Mouse (Mus musculus): ENCODE data around the gene Izumo1. TPM values are rescaled to one million over a fixed set of nuclear protein-coding genes. Genes with fewer than 3 reads are reported as not detected.
"Not testable (repeated sequence)": the region's sequence is repeated elsewhere in the genome, so short reads cannot be mapped to it uniquely, and the experiment has no call there.

The Izumo1 gene
- total RNA-seq, 2 experiments from 2014 or later, result 0.12 to 0.18 TPM

- intact Hi-C loops (cut with DNase I; ENCODE audit: low total_unique reads), result no loop called here
- peak; percentile 53 for DNase-seq
Observed at GRCm38 (mm10) chr7:45640191-45640957, 18.8 kb downstream of the Izumo1 start.

DNA sequence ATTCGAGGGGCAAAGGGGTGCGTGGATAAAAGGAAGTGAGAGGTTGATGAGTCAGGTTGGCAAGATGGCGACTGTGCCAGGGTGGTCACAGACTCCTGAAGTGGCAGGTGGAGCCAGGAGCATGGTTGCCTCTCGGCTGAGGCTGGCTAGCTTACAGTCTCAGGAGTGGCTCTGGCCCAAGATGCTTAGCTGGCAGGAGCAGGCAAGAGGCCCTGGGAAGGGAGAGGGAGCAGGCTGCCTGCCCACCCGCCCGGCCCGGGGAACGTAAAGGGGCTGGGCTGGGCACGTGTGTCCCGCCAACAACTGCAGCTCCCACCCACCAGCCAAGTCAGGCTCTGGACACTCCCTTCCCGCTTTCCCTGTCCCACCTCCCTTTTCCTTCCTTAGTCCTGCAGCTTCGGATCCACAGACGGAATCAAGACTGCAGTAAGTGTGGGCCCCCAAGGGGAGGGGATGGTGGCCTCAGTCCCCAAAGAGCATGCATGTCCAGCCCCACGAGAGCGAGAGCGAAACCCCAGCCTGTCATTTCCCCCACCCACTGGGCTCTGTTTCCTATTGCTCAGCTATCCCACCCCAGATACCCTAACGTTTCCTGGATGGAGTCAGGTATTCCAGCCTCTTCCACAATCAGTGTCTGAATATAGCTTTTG, 19.9 kb downstream of the Izumo1 start:
- intact Hi-C loops (cut with DNase I; ENCODE audit: low total_unique reads), result no loop called here
- DNase-seq, result peak; percentile 83

- intact Hi-C loops (cut with DNase I; ENCODE audit: low total_unique reads), result no loop called here
- peak; percentile 65 for DNase-seq
Observed at GRCm38 (mm10) chr7:45642083-45642482, 20.5 kb downstream of the Izumo1 start.

GRCm38 (mm10) chr7:45642503-45643255, 21.1 kb downstream of the Izumo1 start:
- DNase-seq, result no peak
- intact Hi-C loops (cut with DNase I; ENCODE audit: low total_unique reads), result no loop called here

- peak; percentile 99 for DNase-seq
- intact Hi-C loops (cut with DNase I; ENCODE audit: low total_unique reads), result no loop called here
Observed at GRCm38 (mm10) chr7:45643441-45644178, 22.0 kb downstream of the Izumo1 start.

GRCm38 (mm10) chr7:45644183-45644582, 22.6 kb downstream of the Izumo1 start:
- peak; percentile 57 for DNase-seq
- intact Hi-C loops (cut with DNase I; ENCODE audit: low total_unique reads), result no loop called here

DNA sequence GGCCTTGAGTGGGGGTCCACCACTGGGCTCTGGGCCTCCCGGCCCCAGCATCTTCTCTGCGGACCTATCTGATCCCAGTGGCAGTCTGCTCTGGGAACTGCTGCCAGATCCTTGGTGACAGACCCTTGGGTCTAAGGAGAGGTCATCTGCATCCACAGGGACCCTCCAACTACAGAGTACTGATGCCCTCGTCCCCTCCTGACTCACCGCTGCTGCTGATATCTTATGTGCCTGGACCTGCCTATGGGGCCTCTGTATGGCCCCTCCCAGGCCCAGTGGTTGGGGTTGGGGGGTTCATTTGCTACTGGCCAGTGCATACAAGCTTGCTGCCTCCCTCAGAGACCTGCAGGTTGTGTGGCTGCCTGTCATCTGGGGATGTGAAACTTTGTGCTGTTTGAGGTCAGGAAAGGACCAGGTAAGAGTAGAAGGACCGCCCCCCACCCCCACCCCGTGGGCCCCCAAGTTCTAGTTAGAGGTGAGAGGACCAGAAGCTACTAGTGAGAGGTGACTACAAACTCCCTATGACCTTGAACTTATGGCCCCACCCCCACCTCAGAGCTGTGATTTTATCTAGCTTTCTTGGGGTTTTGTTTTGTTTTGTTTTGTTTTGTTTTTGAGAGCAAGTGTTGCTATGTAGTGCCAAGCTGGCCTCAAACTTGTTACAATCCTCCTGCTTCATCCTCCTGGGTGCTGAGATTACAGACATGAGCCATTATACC, 23.4 kb downstream of the Izumo1 start:
- intact Hi-C loops (cut with DNase I; ENCODE audit: low total_unique reads), result no loop called here
- DNase-seq, result no peak

GRCm38 (mm10) chr7:45645591-45645971, 24.0 kb downstream of the Izumo1 start:
- intact Hi-C loops (cut with DNase I; ENCODE audit: low total_unique reads), result no loop called here
- DNase-seq, result no peak

GRCm38 (mm10) chr7:45646671-45647070, 25.1 kb downstream of the Izumo1 start:
- DNase-seq, result no peak
- intact Hi-C loops (cut with DNase I; ENCODE audit: low total_unique reads), result no loop called here

DNA sequence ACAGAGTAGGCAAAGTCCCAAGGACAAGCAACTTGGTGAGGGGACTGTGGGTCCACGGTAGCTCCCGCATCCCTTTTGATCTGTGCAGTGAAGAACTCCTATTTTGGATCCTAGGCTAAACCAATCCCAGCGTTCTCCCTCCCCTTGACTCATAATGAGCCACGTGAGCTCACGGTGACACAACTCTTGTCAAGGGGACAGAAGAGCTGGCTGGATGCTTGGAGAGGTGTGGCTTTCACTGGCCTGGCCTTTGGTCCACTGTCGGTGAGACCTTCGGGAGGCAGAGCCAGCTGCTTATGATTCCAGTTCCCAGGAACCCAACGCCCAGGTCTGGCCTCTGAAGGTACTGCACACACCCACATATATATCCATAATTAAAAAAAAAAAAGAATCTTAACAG, 27.7 kb downstream of the Izumo1 start:
- DNase-seq, result peak; percentile 67
- intact Hi-C loops (cut with DNase I; ENCODE audit: low total_unique reads), result no loop called here

DNA sequence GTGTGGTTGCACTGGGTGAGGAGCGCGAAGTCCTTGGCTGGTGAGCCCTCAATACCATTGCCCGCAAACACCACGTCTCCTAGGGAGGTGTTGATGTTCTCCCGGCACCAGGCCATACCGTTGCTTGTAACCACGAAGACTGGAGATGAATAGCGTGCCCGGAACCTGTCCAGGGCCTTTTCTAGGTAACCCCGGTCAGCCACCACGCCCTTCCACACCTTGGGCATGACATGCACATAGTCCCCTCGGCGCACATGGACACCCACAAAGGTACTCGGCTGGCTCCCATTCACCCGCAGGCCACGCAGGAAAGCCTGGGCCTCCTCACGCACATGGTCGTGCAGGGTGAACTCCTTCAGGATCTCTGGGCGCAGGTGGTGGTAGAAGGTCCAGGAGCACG, 28.9 kb downstream of the Izumo1 start:
- DNase-seq; intact Hi-C loops (cut with DNase I; ENCODE audit: low total_unique reads): not testable (repeated sequence)

GRCm38 (mm10) chr7:45654424-45655047, 32.9 kb downstream of the Izumo1 start:
- DNase-seq, result no peak
- intact Hi-C loops (cut with DNase I; ENCODE audit: low total_unique reads), result loop anchor here (5.0 kb wide), 1 partner anchor 38 kb away; the partner anchor contains the start of gene Sec1

DNA sequence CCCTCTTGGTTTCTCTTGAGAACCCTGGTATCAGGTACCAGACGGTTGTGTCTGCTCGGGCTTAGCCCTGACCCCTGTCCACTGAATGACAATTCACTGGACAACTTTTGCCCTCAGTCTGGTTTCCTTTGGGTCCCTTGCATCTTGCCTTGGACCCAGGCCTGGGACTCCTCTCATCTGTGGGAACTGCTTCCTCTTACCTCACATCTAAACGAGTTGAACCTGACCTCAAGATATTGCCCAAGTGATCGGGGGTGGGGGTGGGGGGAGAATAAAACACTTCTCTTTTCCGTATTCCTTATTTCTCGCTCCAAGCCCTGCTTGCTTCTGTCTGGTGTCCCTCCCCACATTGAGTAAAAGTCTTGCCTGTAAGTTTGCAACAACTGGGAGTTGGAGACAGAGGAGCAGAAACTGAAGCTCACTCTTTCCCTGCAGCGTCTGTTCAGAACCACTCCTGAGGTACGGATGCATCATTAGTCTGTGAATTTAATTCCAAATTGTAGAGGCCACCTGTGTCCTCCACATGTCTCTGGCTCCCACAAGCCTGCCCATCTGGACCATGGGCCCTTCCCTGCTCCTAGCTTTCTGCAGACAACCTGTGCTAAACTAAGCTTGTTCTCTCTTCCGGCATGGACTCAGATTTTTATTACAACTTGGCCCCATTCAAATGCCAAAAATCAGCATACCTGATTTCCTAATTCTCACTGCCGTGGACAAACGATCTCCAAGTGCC, 39.3 kb downstream of the Izumo1 start:
- intact Hi-C loops (cut with DNase I; ENCODE audit: low total_unique reads), result no loop called here
- DNase-seq, result no peak

DNA sequence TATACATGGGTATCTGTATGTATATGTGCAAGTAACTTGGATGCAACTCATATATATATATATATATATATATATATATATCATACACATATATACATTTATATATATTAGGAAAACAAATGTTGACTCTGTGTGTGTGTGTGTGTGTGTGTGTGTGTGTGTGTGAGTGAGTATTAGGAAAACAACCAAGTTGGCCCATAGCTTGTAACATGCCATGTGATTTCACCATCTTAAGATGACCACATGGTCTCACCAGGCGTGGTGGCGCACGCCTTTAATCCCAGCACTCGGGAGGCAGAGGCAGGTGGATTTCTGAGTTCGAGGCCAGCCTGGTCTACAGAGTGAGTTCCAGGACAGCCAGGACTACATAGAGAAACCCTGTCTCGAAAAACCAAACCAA, 40.1 kb downstream of the Izumo1 start:
- DNase-seq; intact Hi-C loops (cut with DNase I; ENCODE audit: low total_unique reads): not testable (repeated sequence)

- DNase-seq, result no peak
- intact Hi-C loops (cut with DNase I; ENCODE audit: low total_unique reads), result no loop called here
Observed at GRCm38 (mm10) chr7:45665303-45666138, 43.9 kb downstream of the Izumo1 start.

DNA sequence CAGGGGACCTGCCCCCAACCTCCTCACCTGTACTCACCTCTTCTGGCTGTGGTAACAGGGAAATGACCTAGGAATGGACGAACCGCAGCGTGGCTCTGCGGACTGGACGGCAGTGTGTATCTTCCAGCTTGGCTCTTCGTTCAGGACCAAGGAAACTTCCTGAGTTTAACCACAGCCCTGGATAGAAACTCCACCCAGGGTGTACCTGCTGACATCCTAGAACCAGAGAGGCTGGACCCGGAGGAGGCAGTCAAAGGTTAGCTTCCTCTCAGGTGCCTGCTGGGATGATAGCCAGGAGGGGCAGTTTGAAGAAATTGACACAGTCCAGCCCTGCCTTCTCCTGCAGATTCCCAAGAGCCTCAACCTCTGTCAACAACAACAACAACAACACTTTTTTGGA, 44.5 kb downstream of the Izumo1 start, which contains the start of gene Fut2:
Fut2 (minus strand) TSS at position 234 of the 400 bp plus-strand sequence.
- intact Hi-C loops (cut with DNase I; ENCODE audit: low total_unique reads), result no loop called here

DNA sequence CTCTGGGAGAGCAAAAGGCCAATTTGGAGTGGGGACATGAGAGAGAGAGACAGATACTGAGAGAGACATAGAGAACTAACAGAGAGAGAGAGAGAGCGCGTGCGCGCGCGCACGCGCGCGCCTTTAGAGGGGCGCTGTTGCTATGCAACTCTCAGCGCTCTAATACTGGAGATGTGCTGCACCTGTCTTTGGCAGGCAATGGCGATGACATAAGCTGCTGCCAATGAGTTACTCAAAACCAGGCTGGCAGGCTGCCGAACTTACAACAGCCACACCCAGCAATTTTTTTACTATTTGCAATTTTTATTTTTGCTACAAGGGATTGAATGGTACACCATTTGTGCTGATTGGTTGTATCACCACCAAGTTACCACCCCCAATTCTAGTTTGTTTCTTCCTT, 46.1 kb downstream of the Izumo1 start:
- peak; percentile 8 for DNase-seq
- intact Hi-C loops (cut with DNase I; ENCODE audit: low total_unique reads), result no loop called here

More for the DNA sequence above, 44.5 kb downstream of the Izumo1 start, which contains the start of gene Fut2:
- no peak for DNase-seq
